Mouse (Mus musculus) cortical plate, adult 2 months (tissue): Measurements from ENCODE around the gene Spock1.

Experiments used
- CTCF ChIP-seq: fragments of 200-500 bp; IDR thresholded peaks from 2 replicates; pipeline ENCODE4 v1.5.1; 2011; ENCODE audit warnings: mild to moderate bottlenecking, control low read depth, low read length; ENCODE audit not compliant: insufficient read depth; ENCODE audit errors: extremely low read depth
- POLR2A ChIP-seq: fragments of 200-500 bp; IDR thresholded peaks from 2 replicates; pipeline ENCODE4 v1.6.1; 2011; ENCODE audit warnings: mild to moderate bottlenecking, low read length, control low read depth; ENCODE audit not compliant: insufficient read depth; ENCODE audit errors: extremely low read depth

DNA sequence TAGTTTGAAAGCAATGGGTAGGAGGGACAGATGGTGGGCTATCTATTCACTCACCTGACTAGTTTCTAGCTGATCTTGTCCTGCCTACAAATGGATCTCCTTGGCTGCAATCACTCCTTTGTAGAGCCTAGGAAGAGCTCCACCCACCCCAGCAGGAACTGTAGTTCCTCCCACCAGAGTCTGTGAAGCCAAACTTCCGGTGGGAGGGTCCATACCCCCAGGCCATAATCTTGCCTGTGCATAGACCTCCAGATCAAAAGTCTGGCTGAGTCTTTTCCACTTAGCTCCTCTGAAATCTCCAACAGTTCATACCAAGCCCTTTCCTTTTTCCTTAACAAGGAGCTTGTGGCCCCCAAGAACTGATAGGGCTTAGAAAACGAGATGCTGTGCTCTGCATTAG, 78.0 kb downstream of the Spock1 start:
- TF ChIP-seq CTCF (no peak), POLR2A (no peak)
